Mouse (Mus musculus) ovary, postnatal 14 days (tissue): ENCODE results near the gene Olfr392.

Experiments used
- DNase-seq: peaks from one replicate; pipeline ENCODE4 v3.0.0; 2022; ENCODE audit warnings: low spot score

The Olfr392 gene

GRCm38 (mm10) chr11:73816949-73817348, at the start of gene Olfr392:
Olfr392 (minus strand) TSS chr11:73817049.
- no peak for DNase-seq

DNA sequence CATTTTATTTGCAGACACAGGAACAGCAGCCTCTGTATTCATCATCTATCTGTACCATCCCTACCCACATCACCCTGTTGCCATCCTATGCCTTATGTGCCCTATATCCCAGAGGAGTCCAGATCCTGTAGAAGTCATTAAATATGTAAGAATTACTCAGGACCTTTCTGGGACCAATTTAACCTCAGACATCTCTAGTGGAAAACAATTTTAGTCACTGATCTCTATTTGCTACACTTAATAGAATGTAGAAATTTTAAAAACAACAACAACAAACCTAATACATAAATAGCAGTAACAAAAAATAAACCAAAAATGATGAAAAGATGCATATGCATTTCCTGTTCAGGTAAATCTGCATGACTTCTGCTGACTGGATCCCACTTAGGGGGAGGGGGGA, 34.5 kb upstream of the Olfr392 start, which contains the start of gene Olfr393:
Gene Olfr393 (minus strand): TSS at position 101 of the 400 bp plus-strand sequence.
- no peak for DNase-seq

- no peak for DNase-seq
Measured at GRCm38 (mm10) chr11:73802952-73803351, 13.9 kb downstream of the Olfr392 start, which contains the start of gene Olfr391-ps. Olfr391-ps (minus strand) TSS chr11:73803052.

DNA sequence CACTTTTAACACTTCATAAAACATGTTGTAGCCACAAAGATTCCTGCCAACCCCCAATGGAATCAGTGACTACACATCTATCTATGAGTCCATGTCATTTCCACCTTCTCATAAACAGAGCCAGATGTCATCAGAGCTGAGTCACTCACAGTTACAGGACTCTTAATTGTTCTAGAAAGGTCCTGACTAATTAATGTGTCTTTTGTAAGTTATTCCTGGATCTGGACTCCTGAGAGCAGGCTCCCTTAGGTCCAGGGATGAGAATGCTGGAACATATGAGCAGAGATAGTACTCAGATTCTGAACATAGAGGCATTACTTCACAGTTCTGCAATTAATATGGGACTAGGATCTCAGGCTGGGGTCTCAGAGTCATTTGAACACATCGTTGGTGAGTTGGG, 34.2 kb downstream of the Olfr392 start, which contains the start of gene Olfr390:
Gene Olfr390 (plus strand): TSS at position 301 of the 400 bp plus-strand sequence.
- no peak for DNase-seq

GRCm38 (mm10) chr11:73780613-73781012, 36.2 kb downstream of the Olfr392 start, which contains the start of gene Olfr389:
Olfr389 (minus strand) TSS chr11:73780713.
- DNase-seq = no peak
